Mouse (Mus musculus): ENCODE results near the gene Sumo3.

DNA sequence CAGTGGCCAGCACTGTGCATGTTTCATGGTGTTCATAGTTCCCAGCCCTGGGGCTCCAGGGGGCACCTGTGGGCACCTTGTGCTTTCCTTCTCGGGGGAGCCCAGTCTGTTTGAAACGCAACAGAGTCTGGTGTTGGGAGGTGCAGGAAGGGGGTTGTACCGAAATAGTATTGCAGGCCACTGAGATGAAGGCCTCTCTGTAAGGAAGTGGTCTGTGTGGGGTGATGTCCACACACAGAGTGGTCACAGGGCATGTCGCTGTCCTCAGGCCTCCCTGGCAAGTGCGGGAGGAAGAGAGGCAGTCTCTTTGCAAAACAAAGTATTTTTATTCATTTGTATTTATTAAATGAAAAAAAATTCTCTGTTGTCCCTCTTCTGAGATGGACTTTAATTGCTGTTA lies 39.7 kb downstream of the Sumo3 start:
- TF ChIP-seq CTCF (IDR thresholded peaks at IDR 0.05; ENCODE audit: low read depth) (no peak), EP300 (IDR thresholded peaks at IDR 0.05; ENCODE audit: low read depth) (no peak)

Data from heart, postnatal 0 days (tissue).